Mouse (Mus musculus): ENCODE measurements around the gene Zfand3. TPM values are rescaled to one million over a fixed set of nuclear protein-coding genes. Genes with fewer than 3 reads are reported as not detected.
A peak's percentile ranks its signal among the peaks of the same experiment; 100 is the strongest.

The Zfand3 gene
- polyA plus RNA-seq, 1 experiment from 2014 or later = 55.5 TPM

DNA sequence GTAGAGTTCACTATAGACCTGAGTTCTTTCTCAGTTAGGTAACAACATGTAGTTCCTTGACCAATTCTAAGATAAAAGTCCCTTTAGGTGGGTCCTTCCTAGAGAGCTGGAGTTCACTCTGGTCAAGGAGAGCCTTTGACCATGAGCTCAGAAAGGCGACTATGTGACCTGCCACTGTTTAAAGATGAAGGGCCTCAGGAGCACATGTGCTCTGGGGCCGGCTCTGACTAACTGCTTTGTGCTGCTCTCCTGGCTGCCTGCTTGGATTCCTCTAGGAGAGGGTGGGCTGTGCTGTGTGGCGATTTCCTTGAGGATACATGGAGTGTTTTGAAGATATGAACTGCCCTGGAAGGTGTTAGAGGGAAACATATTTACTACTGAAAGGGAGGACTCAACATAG lies 189.6 kb downstream of the Zfand3 start:
- H3K4me3 ChIP-seq (replicated peaks; ENCODE audit: low read depth, low read length) = no peak overlapping the region
- H3K9me3 ChIP-seq (replicated peaks; ENCODE audit: low read length) = no peaks in the 10 kb centered on the region
- no peak overlapping the region for H3K4me2 ChIP-seq (ENCODE audit: low read length)

DNA sequence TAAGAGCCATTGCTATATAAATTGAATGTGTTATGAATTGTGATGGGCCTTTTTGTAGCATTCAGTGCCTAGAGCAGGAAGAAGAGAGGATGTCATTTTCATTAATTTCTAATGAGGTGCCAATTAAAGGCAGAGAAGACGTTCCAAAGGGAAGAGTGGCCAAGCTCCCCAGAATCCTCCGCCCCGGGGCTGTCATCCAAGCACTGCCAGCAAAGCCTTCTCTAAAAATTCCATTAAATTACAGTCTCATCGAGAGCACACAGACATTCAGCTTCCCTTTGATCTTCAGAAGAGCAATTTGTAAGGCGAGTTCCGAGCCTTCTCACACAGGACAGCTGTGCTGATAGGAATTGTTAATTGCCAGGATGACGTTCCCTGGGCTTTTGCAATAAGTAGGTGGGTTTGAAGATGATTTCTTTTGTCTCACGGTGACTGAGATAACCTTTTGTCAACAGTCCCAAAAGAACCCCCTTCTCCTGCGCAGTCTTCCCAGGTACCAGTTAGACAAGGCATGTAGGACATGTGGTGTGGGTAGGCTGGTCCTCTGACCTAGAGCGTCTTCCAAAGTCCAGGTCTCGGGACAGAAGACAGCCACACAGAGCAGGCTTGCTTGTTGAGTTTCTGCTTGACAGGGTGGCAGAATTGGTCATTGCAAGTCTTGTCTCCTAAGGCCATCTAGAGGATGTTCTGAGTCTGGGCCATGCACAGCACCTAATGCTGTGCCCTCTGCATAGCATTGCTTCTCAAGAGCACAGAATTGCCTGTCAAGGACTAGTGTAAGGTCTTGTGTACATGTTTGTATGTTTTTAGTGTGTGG lies 190.3 kb downstream of the Zfand3 start:
- no peaks in the 10 kb centered on the region for H3K9me3 ChIP-seq (replicated peaks; ENCODE audit: low read length)
- peaks cover 41% of the 10 kb centered on the region for H3K4me1 ChIP-seq (replicated peaks; ENCODE audit: insufficient read depth, low read length)
- peak; percentile 52 for TF ChIP-seq CTCF (IDR thresholded peaks at IDR 0.05; ENCODE audit: low read depth)
- no peak for ATAC-seq (replicated peaks; ENCODE audit: low FRiP score, low read depth)
- DNase-seq (ENCODE audit: low spot score) = no peak
- H3K27me3 ChIP-seq (ENCODE audit: insufficient read depth, low read length) = no peaks in the 10 kb centered on the region
- H3K27ac ChIP-seq = no peak overlapping the region
- H3K4me3 ChIP-seq (replicated peaks; ENCODE audit: low read depth, low read length) = no peak overlapping the region
- no peak overlapping the region for H3K4me2 ChIP-seq (ENCODE audit: low read length)
- 0 out of 2 replicates have a peak, but pooled peaks cover 5% of the 10 kb centered on the region for H3K36me3 ChIP-seq (ENCODE audit: insufficient read depth, low read length)
- 61% methylated on average over 11 of the region's 11 CpGs for WGBS
- H3K9ac ChIP-seq (ENCODE audit: low read depth, low read length) = no peak overlapping the region

More for the DNA sequence above, 189.6 kb downstream of the Zfand3 start:
- WGBS = 61% methylated on average over 3 of the region's 3 CpGs
- no peak overlapping the region for H3K9ac ChIP-seq (ENCODE audit: low read depth, low read length)
- 0 out of 2 replicates have a peak, but pooled peaks cover 5% of the 10 kb centered on the region for H3K36me3 ChIP-seq (ENCODE audit: insufficient read depth, low read length)
- H3K27me3 ChIP-seq (ENCODE audit: insufficient read depth, low read length) = no peaks in the 10 kb centered on the region
- ATAC-seq (replicated peaks; ENCODE audit: low FRiP score, low read depth) (no peak), DNase-seq (ENCODE audit: low spot score) (no peak)
- peaks cover 41% of the 10 kb centered on the region for H3K4me1 ChIP-seq (replicated peaks; ENCODE audit: insufficient read depth, low read length)
- TF ChIP-seq CTCF (IDR thresholded peaks at IDR 0.05; ENCODE audit: low read depth) = no peak
- H3K27ac ChIP-seq = no peak overlapping the region

DNA sequence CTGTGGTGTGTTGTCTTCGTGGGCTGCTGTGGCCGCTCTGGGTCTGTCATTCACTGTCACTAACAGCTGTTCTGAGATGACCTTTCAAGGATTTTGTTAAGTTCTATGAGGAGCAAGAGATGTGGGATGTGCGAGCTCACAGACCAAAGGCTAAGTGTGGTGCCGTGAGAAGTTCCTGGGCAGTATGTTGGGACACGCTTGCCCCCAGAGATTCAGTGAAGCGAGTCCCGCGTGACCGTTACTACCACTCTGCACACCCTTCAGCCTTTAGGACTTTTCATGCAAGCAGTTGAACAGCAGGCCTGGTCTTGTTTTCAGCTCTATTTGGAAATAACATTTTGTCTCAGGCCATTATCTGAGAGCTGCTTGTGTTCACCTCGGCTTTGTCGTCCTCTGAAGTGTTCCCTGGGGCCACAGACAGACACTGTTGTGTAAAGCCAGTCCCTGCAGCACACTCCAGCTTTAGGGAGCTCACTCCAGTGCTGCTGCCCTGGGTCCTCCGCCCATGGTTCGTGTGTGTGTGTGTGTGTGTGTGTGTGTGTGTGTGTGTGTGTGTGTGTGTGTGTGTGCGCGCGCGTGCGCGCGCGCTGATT lies 191.2 kb downstream of the Zfand3 start:
- Histone ChIP-seq H3K9ac (ENCODE audit: low read depth, low read length) (no peak overlapping the region), H3K9me3 (replicated peaks; ENCODE audit: low read length) (no peaks in the 10 kb centered on the region), H3K4me1 (replicated peaks; ENCODE audit: insufficient read depth, low read length) (peaks cover 43% of the 10 kb centered on the region), H3K27me3 (ENCODE audit: insufficient read depth, low read length) (no peaks in the 10 kb centered on the region), H3K36me3 (ENCODE audit: insufficient read depth, low read length) (0 out of 2 replicates have a peak, but pooled peaks cover 5% of the 10 kb centered on the region), H3K27ac (no peak overlapping the region), H3K4me3 (replicated peaks; ENCODE audit: low read depth, low read length) (no peak overlapping the region), H3K4me2 (ENCODE audit: low read length) (no peak overlapping the region)
- WGBS = 81% methylated on average over 21 of the region's 21 CpGs
- TF ChIP-seq CTCF (IDR thresholded peaks at IDR 0.05; ENCODE audit: low read depth) = no peak
- DNase-seq (ENCODE audit: low spot score) = no peak
- no peak for ATAC-seq (replicated peaks; ENCODE audit: low FRiP score, low read depth)

DNA sequence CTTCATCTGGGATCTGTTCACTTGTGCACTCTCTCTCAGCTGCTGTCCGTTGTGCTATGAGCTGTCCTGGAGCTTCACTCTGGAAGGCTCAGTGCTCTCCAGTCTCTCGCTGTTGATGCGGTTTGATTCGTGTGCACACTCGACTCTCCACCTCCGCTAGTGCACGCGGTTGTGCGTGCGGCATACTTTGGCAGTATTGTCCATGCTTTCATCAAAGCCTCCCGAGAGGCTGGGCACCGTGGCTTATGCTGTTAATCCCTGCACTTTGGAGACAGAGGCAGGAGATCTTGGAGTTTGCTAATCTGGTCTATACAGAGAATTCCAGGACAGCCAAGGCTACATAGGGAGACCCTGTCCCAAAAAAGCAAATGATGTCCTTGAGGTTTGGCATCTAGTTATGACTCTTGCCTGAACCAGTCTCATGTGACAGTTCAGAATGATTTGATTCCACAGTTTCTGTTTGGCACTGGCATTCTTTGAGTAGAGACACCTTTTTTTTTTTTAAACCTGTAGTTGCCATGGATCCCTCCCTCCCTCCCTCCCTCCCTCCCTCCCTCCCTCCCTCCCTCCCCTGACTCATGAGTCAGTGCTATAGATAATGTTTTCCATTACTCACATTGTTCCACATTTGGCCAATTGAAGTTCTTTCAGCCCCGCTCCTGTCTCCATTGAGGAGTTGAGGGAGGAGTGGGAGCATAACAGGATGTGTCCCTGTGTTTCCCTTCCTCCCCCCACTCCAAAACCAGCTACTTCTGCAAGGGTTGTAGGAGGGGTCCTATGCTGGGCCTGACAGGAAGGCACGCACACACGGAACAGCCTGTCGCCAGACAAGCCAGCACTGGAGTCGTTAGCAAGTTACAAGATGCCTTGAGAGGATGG lies 192.1 kb downstream of the Zfand3 start:
- Histone ChIP-seq H3K9me3 (replicated peaks; ENCODE audit: low read length) (no peaks in the 10 kb centered on the region), H3K9ac (ENCODE audit: low read depth, low read length) (no peak overlapping the region), H3K27me3 (ENCODE audit: insufficient read depth, low read length) (no peaks in the 10 kb centered on the region), H3K27ac (peak overlapping the region; percentile 36; the same call in 1 of the 2 replicates), H3K4me3 (replicated peaks; ENCODE audit: low read depth, low read length) (no peak overlapping the region), H3K4me1 (replicated peaks; ENCODE audit: insufficient read depth, low read length) (peaks cover 46% of the 10 kb centered on the region), H3K4me2 (ENCODE audit: low read length) (no peak overlapping the region), H3K36me3 (ENCODE audit: insufficient read depth, low read length) (0 out of 2 replicates have a peak, but pooled peaks cover 5% of the 10 kb centered on the region)
- ATAC-seq (replicated peaks; ENCODE audit: low FRiP score, low read depth) = no peak
- peak; percentile 50 for DNase-seq (ENCODE audit: low spot score)
- 72% methylated on average over 17 of the region's 17 CpGs for WGBS
- no peak for TF ChIP-seq CTCF (IDR thresholded peaks at IDR 0.05; ENCODE audit: low read depth)

DNA sequence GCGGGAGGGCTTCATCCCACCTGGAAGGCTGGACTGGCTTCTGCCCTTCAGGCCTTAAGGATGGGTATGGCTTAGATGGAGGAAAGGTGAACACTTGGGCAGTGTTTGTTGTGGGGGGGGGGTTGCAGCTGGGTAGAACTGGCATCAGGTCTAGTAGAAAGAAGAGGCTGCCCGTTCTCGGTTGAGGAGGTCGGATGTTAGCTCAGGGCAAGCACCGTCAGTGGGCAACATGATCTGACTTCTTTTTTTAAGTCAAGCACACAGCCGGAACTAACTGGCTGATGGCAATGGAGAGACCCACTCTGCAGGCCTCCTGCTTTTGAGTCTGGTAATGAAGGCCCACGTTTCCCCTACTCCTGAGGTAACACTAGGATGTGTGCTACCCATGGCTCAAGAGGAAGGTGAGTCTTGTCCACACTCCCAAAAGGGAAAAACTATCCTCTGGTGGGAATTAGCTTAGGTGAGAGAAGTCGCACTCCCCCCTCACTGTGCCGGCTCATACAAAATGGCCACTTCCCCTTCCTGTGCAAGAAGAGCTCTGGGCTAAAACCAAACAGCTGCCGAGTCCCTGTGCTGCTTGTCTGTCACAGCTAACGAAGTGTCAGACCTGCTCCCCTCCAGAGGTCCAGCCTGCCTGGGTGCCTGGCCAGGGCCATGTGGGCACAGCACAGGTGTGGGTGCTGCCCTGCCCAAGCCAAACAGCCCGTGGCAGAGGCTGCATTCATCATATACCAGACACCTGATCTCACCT lies 192.9 kb downstream of the Zfand3 start:
- H3K9ac ChIP-seq (ENCODE audit: low read depth, low read length) = no peak overlapping the region
- H3K4me1 ChIP-seq (replicated peaks; ENCODE audit: insufficient read depth, low read length) = peaks cover 42% of the 10 kb centered on the region
- DNase-seq (ENCODE audit: low spot score) (peak; percentile 50), ATAC-seq (replicated peaks; ENCODE audit: low FRiP score, low read depth) (no peak)
- no peak for TF ChIP-seq CTCF (IDR thresholded peaks at IDR 0.05; ENCODE audit: low read depth)
- H3K4me3 ChIP-seq (replicated peaks; ENCODE audit: low read depth, low read length) = no peak overlapping the region
- peak overlapping the region; percentile 36; the same call in 1 of the 2 replicates for H3K27ac ChIP-seq
- 0 out of 2 replicates have a peak, but pooled peaks cover 4% of the 10 kb centered on the region for H3K36me3 ChIP-seq (ENCODE audit: insufficient read depth, low read length)
- H3K27me3 ChIP-seq (ENCODE audit: insufficient read depth, low read length) = no peaks in the 10 kb centered on the region
- 31% methylated on average over 12 of the region's 12 CpGs for WGBS
- no peak overlapping the region for H3K4me2 ChIP-seq (ENCODE audit: low read length)
- H3K9me3 ChIP-seq (replicated peaks; ENCODE audit: low read length) = no peaks in the 10 kb centered on the region
